26 mouse cellular contexts compared by ENCODE assay signal in genomic region chr10:83286399-83286798, GRCm38 (mm10). TPM values are rescaled to one million over a fixed set of nuclear protein-coding genes. Genes with fewer than 3 reads are reported as not detected.
DNase-seq lines count a peak whose midpoint lies in the region; ATAC-seq and TF ChIP-seq lines count a peak whose summit lies in the region.
"Had no signal": no experiment of that assay in that cellular context is flagged by ENCODE, and none has a peak within 500 bp of the region (broad histone marks: within the 10 kb centered on the region; RNA-seq: fewer than 3 reads in every experiment).

No protein-coding gene starts in this region.

- DNase-seq in limb, embryonic 11.5 days (ENCODE audit: low spot score): no peak
- no peak for DNase-seq in limb, embryonic 14.5 days (ENCODE audit: low spot score)
- no peak for DNase-seq in midbrain, postnatal 0 days (ENCODE audit: low spot score)
- no peak for DNase-seq in embryonic facial prominence, embryonic 10.5 days (ENCODE audit: low spot score)
- no peak for DNase-seq in spleen, postnatal 10 days (ENCODE audit: low spot score in 2 of 2)
- no peak for DNase-seq in cerebellum, adult 9-10 months
- DNase-seq: adrenal gland, postnatal 14 days; cerebellum, adult 9-11 months; gastrocnemius, postnatal 10 days; kidney, adult 9 months; kidney, postnatal 14 days; liver; lung, postnatal 36 days; right cerebral cortex, postnatal 14 days; thymus, postnatal 25 days had no signal

- H3K9me3 ChIP-seq in hindbrain, embryonic 15.5 days: no peaks in the 10 kb centered on the region
- H3K9me3 ChIP-seq in hindbrain, embryonic 13.5 days: no peaks in the 10 kb centered on the region
- H3K9me3 ChIP-seq in limb, embryonic 11.5 days (ENCODE audit: control insufficient read depth, low read length): no peaks in the 10 kb centered on the region
- H3K9me3 ChIP-seq in limb, embryonic 14.5 days (ENCODE audit: control insufficient read depth, low read length): no peaks in the 10 kb centered on the region
- no peaks in the 10 kb centered on the region for H3K9me3 ChIP-seq in midbrain, postnatal 0 days (ENCODE audit: low read length)
- no peaks in the 10 kb centered on the region for H3K9me3 ChIP-seq in embryonic facial prominence, embryonic 10.5 days
- H3K9me3 ChIP-seq: forebrain, embryonic 10.5 days; hindbrain, embryonic 10.5 days; liver, embryonic 15.5 days; lung, embryonic 15.5 days; megakaryocyte, embryonic 14.5 days had no signal

- no peak for TF ChIP-seq CTCF in midbrain, postnatal 0 days (IDR thresholded peaks at IDR 0.05)

- no peak overlapping the region for H3K4me3 ChIP-seq in hindbrain, embryonic 15.5 days
- no peak overlapping the region for H3K4me3 ChIP-seq in hindbrain, embryonic 13.5 days
- H3K4me3 ChIP-seq in limb, embryonic 11.5 days (ENCODE audit: low read depth, low read length): no peak overlapping the region
- no peak overlapping the region for H3K4me3 ChIP-seq in limb, embryonic 14.5 days (replicated peaks; ENCODE audit: low read length)
- no peak overlapping the region for H3K4me3 ChIP-seq in midbrain, postnatal 0 days (ENCODE audit: low read depth, low read length)
- H3K4me3 ChIP-seq in embryonic facial prominence, embryonic 10.5 days: no peak overlapping the region
- H3K4me3 ChIP-seq: forebrain, embryonic 10.5 days; hindbrain, embryonic 10.5 days; liver, embryonic 15.5 days; lung, embryonic 15.5 days; megakaryocyte, embryonic 14.5 days had no signal

- 0 out of 2 replicates have a peak overlapping the region, but pooled peaks have one; percentile 6 for H3K27ac ChIP-seq in hindbrain, embryonic 15.5 days (replicated peaks)
- H3K27ac ChIP-seq in hindbrain, embryonic 13.5 days: no peak overlapping the region; the same call in 1 of the 2 replicates
- H3K27ac ChIP-seq in limb, embryonic 11.5 days (replicated peaks; ENCODE audit: low read depth, low read length): no peak overlapping the region
- H3K27ac ChIP-seq in limb, embryonic 14.5 days (replicated peaks; ENCODE audit: low read depth, low read length): no peak overlapping the region
- peak overlapping the region; percentile 57 for H3K27ac ChIP-seq in midbrain, postnatal 0 days (ENCODE audit: low read depth, low read length)
- no peak overlapping the region for H3K27ac ChIP-seq in embryonic facial prominence, embryonic 10.5 days (replicated peaks)
- H3K27ac ChIP-seq: forebrain, embryonic 10.5 days; hindbrain, embryonic 10.5 days; liver, embryonic 15.5 days; lung, embryonic 15.5 days had no signal

- H3K27me3 ChIP-seq in hindbrain, embryonic 15.5 days: no peaks in the 10 kb centered on the region
- H3K27me3 ChIP-seq in hindbrain, embryonic 13.5 days: no peaks in the 10 kb centered on the region
- no peaks in the 10 kb centered on the region for H3K27me3 ChIP-seq in limb, embryonic 11.5 days (ENCODE audit: control insufficient read depth, insufficient read depth, low read length)
- H3K27me3 ChIP-seq in limb, embryonic 14.5 days (ENCODE audit: control insufficient read depth, insufficient read depth, low read length): no peaks in the 10 kb centered on the region
- H3K27me3 ChIP-seq in midbrain, postnatal 0 days (ENCODE audit: insufficient read depth, low read length): no peaks in the 10 kb centered on the region
- H3K27me3 ChIP-seq in embryonic facial prominence, embryonic 10.5 days (replicated peaks; ENCODE audit: low read depth, poor library complexity, severe bottlenecking): peaks cover 16% of the 10 kb centered on the region; the same call in 1 of the 2 replicates
- H3K27me3 ChIP-seq: liver, embryonic 15.5 days; lung, embryonic 15.5 days had no signal

- H3K4me1 ChIP-seq in hindbrain, embryonic 15.5 days (replicated peaks): no peaks in the 10 kb centered on the region
- 0 out of 2 replicates have a peak, but pooled peaks cover 11% of the 10 kb centered on the region for H3K4me1 ChIP-seq in hindbrain, embryonic 13.5 days (replicated peaks)
- 0 out of 2 replicates have a peak, but pooled peaks cover 2% of the 10 kb centered on the region for H3K4me1 ChIP-seq in limb, embryonic 11.5 days (ENCODE audit: control insufficient read depth, insufficient read depth, low read length)
- H3K4me1 ChIP-seq in limb, embryonic 14.5 days (ENCODE audit: control insufficient read depth, insufficient read depth, low read length): peaks cover 12% of the 10 kb centered on the region
- peaks cover 4% of the 10 kb centered on the region; the same call in 1 of the 2 replicates for H3K4me1 ChIP-seq in midbrain, postnatal 0 days (ENCODE audit: insufficient read depth, low read length)
- H3K4me1 ChIP-seq in embryonic facial prominence, embryonic 10.5 days: no peaks in the 10 kb centered on the region
- H3K4me1 ChIP-seq: hindbrain, embryonic 10.5 days; liver, embryonic 15.5 days; lung, embryonic 15.5 days; megakaryocyte, embryonic 14.5 days had no signal

- no peak for ATAC-seq in hindbrain, embryonic 15.5 days (ENCODE audit: low FRiP score, low read depth)
- no peak for ATAC-seq in hindbrain, embryonic 13.5 days (ENCODE audit: low FRiP score)
- no peak for ATAC-seq in limb, embryonic 11.5 days (ENCODE audit: insufficient number of reproducible peaks, low FRiP score, low TSS enrichment, low read depth)
- no peak for ATAC-seq in limb, embryonic 14.5 days (ENCODE audit: low FRiP score, low read depth)
- peak; percentile 41; the same call in 1 of the 2 replicates for ATAC-seq in midbrain, postnatal 0 days (ENCODE audit: low FRiP score)
- ATAC-seq: inflammation-experienced regulatory T-cells, adult 6 months had no signal

- WGBS in hindbrain, embryonic 15.5 days: 60% methylated on average over 7 of the region's 7 CpGs
- WGBS in hindbrain, embryonic 13.5 days: 63% methylated on average over 7 of the region's 7 CpGs
- WGBS in limb, embryonic 11.5 days: 35% methylated on average over 7 of the region's 7 CpGs
- 24% methylated on average over 7 of the region's 7 CpGs for WGBS in limb, embryonic 14.5 days
- WGBS in midbrain, postnatal 0 days: 25% methylated on average over 7 of the region's 7 CpGs
- 64% methylated on average over 7 of the region's 7 CpGs for WGBS in embryonic facial prominence, embryonic 10.5 days

- peak overlapping the region; percentile 3; the same call in 1 of the 2 replicates for H3K4me2 ChIP-seq in hindbrain, embryonic 15.5 days
- no peak overlapping the region for H3K4me2 ChIP-seq in hindbrain, embryonic 13.5 days
- H3K4me2 ChIP-seq in limb, embryonic 11.5 days (ENCODE audit: low read depth, severe bottlenecking): peak overlapping the region; percentile 10; the same call in 1 of the 2 replicates
- peak overlapping the region; percentile 27; the same call in 1 of the 2 replicates for H3K4me2 ChIP-seq in limb, embryonic 14.5 days (replicated peaks; ENCODE audit: low read depth, low read length, severe bottlenecking)
- peak overlapping the region; percentile 24 for H3K4me2 ChIP-seq in midbrain, postnatal 0 days (ENCODE audit: low read depth, low read length, poor library complexity, severe bottlenecking)
- H3K4me2 ChIP-seq: heart, embryonic 11.5 days; liver, embryonic 15.5 days; lung, embryonic 15.5 days had no signal

- no peak overlapping the region for H3K9ac ChIP-seq in hindbrain, embryonic 15.5 days
- H3K9ac ChIP-seq in hindbrain, embryonic 13.5 days: no peak overlapping the region
- no peak overlapping the region for H3K9ac ChIP-seq in limb, embryonic 11.5 days (ENCODE audit: low read length)
- no peak overlapping the region for H3K9ac ChIP-seq in limb, embryonic 14.5 days (ENCODE audit: low read depth, low read length, severe bottlenecking)
- 0 out of 2 replicates have a peak overlapping the region, but pooled peaks have one; percentile 8 for H3K9ac ChIP-seq in midbrain, postnatal 0 days (replicated peaks; ENCODE audit: low read length, poor library complexity, severe bottlenecking)
- H3K9ac ChIP-seq: liver, embryonic 15.5 days; lung, embryonic 15.5 days had no signal

- TF ChIP-seq POLR2A in limb, embryonic 14.5 days (IDR thresholded peaks at IDR 0.05; ENCODE audit: borderline replicate concordance, extremely low read depth, insufficient read depth, insufficient read length): no peak

- peaks cover 2% of the 10 kb centered on the region for H3K36me3 ChIP-seq in hindbrain, embryonic 15.5 days
- H3K36me3 ChIP-seq in hindbrain, embryonic 13.5 days: peaks cover 3% of the 10 kb centered on the region; the same call in 1 of the 2 replicates
- H3K36me3 ChIP-seq in limb, embryonic 11.5 days (ENCODE audit: control insufficient read depth, insufficient read depth, low read length): no peaks in the 10 kb centered on the region
- no peaks in the 10 kb centered on the region for H3K36me3 ChIP-seq in limb, embryonic 14.5 days (ENCODE audit: control insufficient read depth, insufficient read depth, low read length)
- peaks cover 7% of the 10 kb centered on the region; the same call in 1 of the 2 replicates for H3K36me3 ChIP-seq in midbrain, postnatal 0 days (ENCODE audit: insufficient read depth, low read length)
- no peaks in the 10 kb centered on the region for H3K36me3 ChIP-seq in embryonic facial prominence, embryonic 10.5 days (replicated peaks)
- H3K36me3 ChIP-seq: forebrain, embryonic 10.5 days; hindbrain, embryonic 10.5 days; liver, embryonic 15.5 days; lung, embryonic 15.5 days had no signal

RNA-seq across cellular contexts. Expression of gene Slc41a2, which starts 51.3 kb away (rescaled TPM):
- polyA plus RNA-seq in hindbrain, embryonic 15.5 days (2015; fragmentation: Nextera tagmentation; extraction: Ambion mirVana): 10.7 and 12.4 TPM in 2 replicates
- polyA plus RNA-seq in hindbrain, embryonic 13.5 days (2015; fragmentation: Nextera tagmentation; extraction: Ambion mirVana): 5.5 TPM in 2 replicates
- 0.13 and 0.59 TPM in 2 replicates for polyA plus RNA-seq in limb, embryonic 11.5 days (2014; fragmentation: Nextera tagmentation; extraction: Ambion mirVana)
- polyA plus RNA-seq in limb, embryonic 14.5 days (2012; rRNA removed): 2.0 and 2.3 TPM in 2 replicates
- 1.7 and 1.9 TPM in 2 replicates for polyA plus RNA-seq in limb, embryonic 14.5 days (2014; fragmentation: Nextera tagmentation; extraction: Ambion mirVana)
- 42.0 TPM in 2 replicates for total RNA-seq in midbrain, postnatal 0 days (2014; rRNA removed)
- polyA plus RNA-seq in midbrain, postnatal 0 days (2015; fragmentation: Nextera tagmentation; extraction: Ambion mirVana): 10.0 and 11.9 TPM in 2 replicates
- polyA plus RNA-seq in embryonic facial prominence, embryonic 10.5 days (2016; fragmentation: Nextera tagmentation; extraction: Ambion mirVana): 0.21 and 0.27 TPM in 2 replicates
- total RNA-seq: common myeloid progenitor, adult 5-6 weeks; granulocyte monocyte progenitor cell, adult 5-6 weeks had no signal

Comparison
In these comparisons a context has a peak if more than half of its experiments do, and no peak if none do; other contexts are left out.
1. H3K27ac ChIP-seq: peak in hindbrain, embryonic 15.5 days (single experiment) and midbrain, postnatal 0 days (single experiment); none in hindbrain, embryonic 13.5 days (single experiment), limb, embryonic 11.5 days (single experiment), limb, embryonic 14.5 days (single experiment) and embryonic facial prominence, embryonic 10.5 days (single experiment).